Mouse (Mus musculus) liver, adult 2 months (tissue): ENCODE results near the gene Gm10322. TPM values are rescaled to one million over a fixed set of nuclear protein-coding genes. Genes with fewer than 3 reads are reported as not detected.
A peak's percentile ranks its signal among the peaks of the same experiment; 100 is the strongest.

ENCODE experiments used
- DNase-seq: peaks from one replicate; pipeline ENCODE4 v3.0.0-alpha.2; 2011; ENCODE audit warnings: low read depth, low spot score; ENCODE audit errors: extremely low read depth
- H3K27ac ChIP-seq: fragments of 200-500 bp; replicated peaks from 2 replicates; pipeline ENCODE4 v1.5.1; 2012; ENCODE audit warnings: low read depth, mild to moderate bottlenecking, control low read depth, inconsistent platforms, low read length; ENCODE audit not compliant: insufficient read depth
- H3K27me3 ChIP-seq: fragments of 200-500 bp; 2 replicates; pipeline ENCODE4 v1.6.1; 2012; ENCODE audit warnings: mild to moderate bottlenecking, moderate library complexity, low read length, inconsistent platforms; ENCODE audit not compliant: control insufficient read depth, insufficient read depth
- H3K36me3 ChIP-seq: fragments of 200-500 bp; 2 replicates; pipeline ENCODE4 v1.6.1; 2012; ENCODE audit warnings: low read length, inconsistent platforms; ENCODE audit not compliant: control insufficient read depth, insufficient read depth
- H3K4me1 ChIP-seq: fragments of 200-500 bp; 2 replicates; pipeline ENCODE4 v1.6.1; 2011; ENCODE audit warnings: low read length; ENCODE audit not compliant: control insufficient read depth, insufficient read depth
- H3K4me3 ChIP-seq: fragments of 200-500 bp; 2 replicates; pipeline ENCODE4 v1.5.1; 2011; ENCODE audit warnings: low read depth, mild to moderate bottlenecking, control low read depth, low read length, moderate library complexity; ENCODE audit not compliant: insufficient read depth
- H3K79me2 ChIP-seq: fragments of 200-500 bp; 2 replicates; pipeline ENCODE4 v1.6.1; 2012; ENCODE audit warnings: inconsistent platforms, mild to moderate bottlenecking, low read length, moderate library complexity; ENCODE audit not compliant: control insufficient read depth, insufficient read depth
- H3K9ac ChIP-seq: fragments of 200-500 bp; 2 replicates; pipeline ENCODE4 v1.6.1; 2012; ENCODE audit warnings: low read depth, mild to moderate bottlenecking, control low read depth, inconsistent platforms, low read length
- CTCF ChIP-seq: fragments of 200-500 bp; IDR thresholded peaks from 2 replicates; pipeline ENCODE4 v1.5.1; 2011; ENCODE audit warnings: low read depth, low read length, control low read depth
- POLR2A ChIP-seq: fragments of 200-500 bp; IDR thresholded peaks from 2 replicates; pipeline ENCODE4 v1.6.1; 2011; ENCODE audit warnings: low read length, control low read depth; ENCODE audit not compliant: insufficient read depth; ENCODE audit errors: extremely low read depth
- WGBS: fragments of 180-500 bp; shearing (Covaris S2); methylation state at CpG from one replicate; pipeline ENCODE4 v1.1.7; 2018; 5-methylcytosine and 5-hydroxymethylcytosine counted together
- polyA plus RNA-seq: library from polyadenylated mRNA; depleted of rRNA; stranded (reverse); fragments of >200 nt; gene quantifications from 2 replicates; pipeline ENCODE4 v1.2.3, GENCODE M21; 2012
- total RNA-seq: library from RNA; depleted of rRNA; stranded (reverse); fragments of >200 nt; gene quantifications from 2 replicates; pipeline ENCODE4 v1.2.3, GENCODE M21; 2014

Gm10322 gene
- total and polyA plus RNA-seq, 2 experiments, result not detected

DNA sequence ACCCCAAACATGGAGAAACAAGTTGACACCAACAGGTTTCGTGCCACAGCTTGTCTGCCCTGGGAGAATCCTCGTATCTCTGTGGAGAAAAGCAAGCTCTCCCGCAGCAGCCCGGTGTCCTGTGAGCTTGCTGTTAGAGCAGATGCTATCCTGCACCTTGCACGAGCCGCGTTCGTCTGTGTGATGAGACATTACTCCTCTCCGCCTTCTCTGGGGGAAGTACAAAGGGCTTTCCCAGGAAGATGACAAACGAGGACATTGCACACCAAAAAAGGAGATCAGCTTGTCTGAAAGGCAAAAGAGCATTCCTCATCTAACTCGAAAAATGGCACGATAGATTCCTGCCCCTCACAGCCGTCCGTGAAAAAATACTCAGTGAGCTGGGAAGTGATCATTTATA, 13.0 kb upstream of the Gm10322 start:
- Histone ChIP-seq H3K79me2 (peaks cover 20% of the 10 kb centered on the region; the same call in 1 of the 2 replicates), H3K27me3 (no peaks in the 10 kb centered on the region), H3K36me3 (peaks cover 2% of the 10 kb centered on the region; the same call in 1 of the 2 replicates), H3K4me3 (no peak overlapping the region), H3K9ac (no peak overlapping the region), H3K4me1 (no peaks in the 10 kb centered on the region), H3K27ac (no peak overlapping the region)
- TF ChIP-seq CTCF, result no peak
- TF ChIP-seq POLR2A, result no peak
- no peak for DNase-seq
- 84% methylated on average over 14 of the region's 14 CpGs for WGBS

DNA sequence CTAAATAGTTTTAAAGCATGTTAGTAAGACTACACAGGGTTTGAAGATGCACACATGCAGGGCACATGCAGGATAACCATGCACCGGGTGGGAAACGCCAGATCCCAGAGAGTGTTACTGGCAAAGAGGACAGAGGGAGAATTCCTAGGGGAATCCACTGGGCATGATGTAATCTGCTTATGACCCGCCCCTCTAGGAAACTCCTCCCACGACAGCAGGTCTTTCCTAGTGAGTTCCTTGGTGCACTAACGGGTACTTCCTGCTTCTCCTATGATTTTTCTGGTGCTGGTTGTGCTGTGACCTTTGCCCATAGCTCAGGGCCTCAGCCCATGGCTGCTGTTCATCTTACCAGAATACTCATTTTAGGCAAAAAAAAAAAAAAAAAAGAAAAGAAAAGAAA, 12.0 kb upstream of the Gm10322 start:
- peak; percentile 39 for DNase-seq
- no peaks in the 10 kb centered on the region for H3K27me3 ChIP-seq
- H3K27ac ChIP-seq, result no peak overlapping the region
- H3K4me3 ChIP-seq, result no peak overlapping the region
- no peak for TF ChIP-seq CTCF
- TF ChIP-seq POLR2A, result no peak
- WGBS, result 61% methylated on average over 5 of the region's 5 CpGs
- H3K9ac ChIP-seq, result no peak overlapping the region
- peaks cover 2% of the 10 kb centered on the region; the same call in 1 of the 2 replicates for H3K36me3 ChIP-seq
- no peaks in the 10 kb centered on the region for H3K4me1 ChIP-seq
- peaks cover 23% of the 10 kb centered on the region for H3K79me2 ChIP-seq

DNA sequence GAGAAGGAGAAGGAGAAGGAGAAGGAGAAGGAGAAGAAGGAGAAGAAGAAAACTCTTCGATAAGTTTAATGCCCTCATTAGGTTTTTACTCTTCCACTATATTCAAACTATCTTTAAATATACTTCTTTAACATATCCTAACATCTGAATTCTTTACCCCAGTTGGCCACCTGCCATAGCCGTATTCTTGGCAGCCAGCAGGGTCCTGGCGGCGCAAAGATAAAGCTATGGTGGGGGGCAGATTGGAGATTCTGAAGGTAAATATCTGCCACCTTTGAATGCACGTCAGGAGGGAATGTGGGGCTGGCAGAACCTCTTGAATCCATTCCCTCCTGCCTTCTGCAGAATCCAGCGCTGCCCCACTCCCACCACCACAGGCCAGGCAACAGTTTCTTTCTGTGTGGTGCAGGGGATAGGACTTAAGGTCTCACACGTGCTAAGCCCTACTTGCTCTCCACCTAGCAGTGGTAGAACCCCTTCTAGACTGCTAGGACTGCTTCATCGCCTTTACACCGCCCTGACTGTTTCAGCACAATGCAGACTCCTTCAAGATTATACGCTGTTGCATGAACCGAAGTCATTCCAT, 10.9 kb upstream of the Gm10322 start:
- Histone ChIP-seq H3K9ac (no peak overlapping the region), H3K27ac (no peak overlapping the region), H3K36me3 (no peaks in the 10 kb centered on the region; the same call in 1 of the 2 replicates), H3K4me1 (no peaks in the 10 kb centered on the region), H3K27me3 (no peaks in the 10 kb centered on the region), H3K79me2 (peaks cover 34% of the 10 kb centered on the region), H3K4me3 (no peak overlapping the region)
- DNase-seq, result no peak
- TF ChIP-seq CTCF (no peak), POLR2A (no peak)
- 83% methylated on average over 11 of the region's 11 CpGs for WGBS

DNA sequence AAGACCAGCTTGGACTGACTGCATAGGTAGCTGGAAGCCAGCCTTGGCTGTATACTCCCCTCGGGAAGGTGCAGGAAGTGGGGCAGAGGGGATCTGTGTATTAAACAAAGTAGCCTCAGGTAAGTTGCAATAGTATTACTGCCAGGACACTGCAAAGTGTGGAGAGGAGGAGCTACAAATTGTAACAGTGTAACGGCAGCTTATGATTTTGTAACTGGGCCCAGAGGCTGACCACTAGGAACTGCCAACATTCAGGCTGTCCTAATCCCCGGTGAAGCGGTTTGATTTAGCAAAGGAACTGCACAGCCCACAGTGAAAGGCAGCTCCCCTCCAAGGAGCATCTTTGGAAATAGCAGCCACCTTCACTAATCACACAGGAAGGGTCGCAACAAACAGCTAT, 2.6 kb upstream of the Gm10322 start:
- H3K79me2 ChIP-seq, result peaks cover 32% of the 10 kb centered on the region
- no peak overlapping the region for H3K4me3 ChIP-seq
- TF ChIP-seq CTCF (no peak), POLR2A (no peak)
- H3K4me1 ChIP-seq, result peaks cover 10% of the 10 kb centered on the region
- peak; percentile 64 for DNase-seq
- WGBS, result 33% methylated on average over 5 of the region's 5 CpGs
- H3K27me3 ChIP-seq, result no peaks in the 10 kb centered on the region
- no peak overlapping the region for H3K9ac ChIP-seq
- H3K36me3 ChIP-seq, result no peaks in the 10 kb centered on the region
- no peak overlapping the region for H3K27ac ChIP-seq

DNA sequence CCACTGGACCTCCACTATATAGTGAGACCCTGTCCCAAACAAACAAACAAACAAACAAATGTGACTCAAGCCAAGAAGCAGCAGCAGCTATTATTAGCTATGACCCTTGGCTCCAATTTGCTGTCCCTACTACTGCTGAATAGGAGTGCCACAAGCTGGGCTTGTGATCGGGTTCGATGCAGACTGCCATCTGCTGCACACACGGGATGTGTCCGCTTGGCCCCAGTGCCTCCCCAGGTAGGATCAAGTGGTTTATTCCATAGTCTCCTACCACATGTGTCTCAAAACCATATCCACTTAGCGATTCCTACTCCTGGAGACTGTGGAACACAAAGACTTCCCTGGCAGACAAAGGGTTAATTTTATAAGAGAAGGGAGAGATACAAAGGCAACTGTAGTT, 1.7 kb upstream of the Gm10322 start:
- Histone ChIP-seq H3K4me3 (no peak overlapping the region), H3K36me3 (no peaks in the 10 kb centered on the region)
- 83% methylated on average over 5 of the region's 5 CpGs for WGBS

DNA sequence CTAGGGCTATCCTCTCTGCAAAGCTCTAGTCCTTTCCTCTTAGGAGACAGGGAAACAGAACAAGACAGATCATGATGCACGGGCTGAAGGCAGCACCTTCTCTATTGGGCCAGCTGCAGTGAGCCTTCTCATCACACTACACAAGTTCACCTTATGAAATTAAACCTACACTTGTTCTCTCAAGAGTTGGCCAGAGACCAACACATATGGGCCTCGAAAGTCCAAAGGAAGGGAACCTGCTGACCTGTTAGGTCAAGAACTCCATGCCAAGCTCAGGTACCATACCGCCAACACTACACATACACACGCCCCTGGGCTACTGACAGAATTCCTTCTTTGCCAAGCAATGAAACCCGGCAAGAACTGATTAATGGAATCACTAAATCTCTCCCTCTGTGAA, 452 bp upstream of the Gm10322 start:
- H3K36me3 ChIP-seq, result no peaks in the 10 kb centered on the region
- no peak overlapping the region for H3K27ac ChIP-seq
- peak; percentile 22 for DNase-seq
- H3K27me3 ChIP-seq, result no peaks in the 10 kb centered on the region
- peaks cover 10% of the 10 kb centered on the region for H3K4me1 ChIP-seq
- H3K79me2 ChIP-seq, result peaks cover 13% of the 10 kb centered on the region
- TF ChIP-seq POLR2A (no peak), CTCF (no peak)
- peak overlapping the region; percentile 78 for H3K4me3 ChIP-seq
- H3K9ac ChIP-seq, result peak overlapping the region; percentile 91
- WGBS, result 13% methylated on average over 5 of the region's 5 CpGs

More for the DNA sequence above, 1.7 kb upstream of the Gm10322 start:
- peaks cover 10% of the 10 kb centered on the region for H3K4me1 ChIP-seq
- H3K79me2 ChIP-seq, result peaks cover 23% of the 10 kb centered on the region
- TF ChIP-seq CTCF (no peak), POLR2A (no peak)
- no peak for DNase-seq
- no peak overlapping the region for H3K9ac ChIP-seq
- no peaks in the 10 kb centered on the region for H3K27me3 ChIP-seq
- no peak overlapping the region for H3K27ac ChIP-seq
